Mouse (Mus musculus) MEL-GATA-1-ER (cell line): ENCODE data around the gene Hnf4a.

Source experiments
- DNase-seq: peaks from one replicate; pipeline ENCODE4 v3.0.0-alpha.2; 2012; ENCODE audit warnings: low read depth; ENCODE audit errors: extremely low read depth

Gene Hnf4a

DNA sequence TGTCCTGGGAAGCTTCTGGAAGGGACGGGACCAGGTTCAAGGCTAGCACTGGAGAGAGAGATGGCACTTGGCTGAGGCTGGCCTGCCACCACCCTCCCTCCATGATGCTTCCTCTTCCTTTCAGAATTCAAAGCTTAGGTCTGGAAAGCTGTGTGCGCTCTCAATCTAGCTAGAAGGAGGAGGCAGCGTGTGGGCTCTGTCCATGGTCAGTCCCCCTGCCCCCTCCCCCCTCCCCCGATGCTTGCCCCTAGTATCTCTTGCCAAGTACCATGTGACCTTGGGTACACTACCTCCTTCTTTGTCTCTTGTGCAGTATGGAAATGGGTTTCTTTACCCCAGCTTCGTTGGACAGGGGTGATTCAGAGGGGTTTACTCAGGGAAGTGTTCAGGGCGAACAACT, 42.2 kb downstream of the Hnf4a start:
- no peak for DNase-seq

DNA sequence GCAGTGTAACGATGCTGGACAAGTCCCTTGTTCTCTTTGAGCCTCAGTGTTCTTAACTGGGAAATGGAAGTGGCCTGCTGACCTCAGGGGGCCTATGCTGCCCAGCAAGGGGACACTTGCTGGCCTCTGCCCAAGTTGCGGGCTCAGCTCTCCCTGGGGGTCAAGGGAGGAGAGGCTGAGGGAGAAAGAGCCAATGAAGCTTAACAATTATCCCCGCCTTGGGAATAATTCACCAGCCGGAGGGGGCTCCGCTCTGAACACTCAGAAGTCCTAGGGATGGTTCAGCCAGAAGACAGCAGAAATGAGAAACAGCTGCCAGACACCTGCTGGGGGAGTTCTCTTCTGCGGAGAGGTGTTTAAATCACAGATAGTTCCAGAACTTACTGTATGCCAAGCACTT, 43.2 kb downstream of the Hnf4a start:
- no peak for DNase-seq

DNA sequence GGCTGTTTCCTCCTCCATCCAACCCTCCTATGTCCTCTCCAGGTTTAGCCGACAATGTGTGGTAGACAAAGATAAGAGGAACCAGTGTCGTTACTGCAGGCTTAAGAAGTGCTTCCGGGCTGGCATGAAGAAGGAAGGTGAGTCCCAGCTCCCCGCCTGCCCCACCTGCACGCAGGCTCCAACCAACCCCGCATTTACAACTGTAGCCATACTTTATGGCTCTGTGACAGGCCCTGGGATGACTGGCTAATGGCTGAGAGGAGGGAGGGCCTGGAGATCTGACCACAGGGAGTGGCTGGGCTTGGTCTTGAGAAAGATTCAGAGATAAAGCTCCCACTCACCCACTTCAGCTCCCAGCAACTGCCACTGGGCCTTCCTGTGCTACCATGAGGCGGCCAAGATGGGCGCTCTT, 45.9 kb downstream of the Hnf4a start:
- peak; percentile 68 for DNase-seq

DNA sequence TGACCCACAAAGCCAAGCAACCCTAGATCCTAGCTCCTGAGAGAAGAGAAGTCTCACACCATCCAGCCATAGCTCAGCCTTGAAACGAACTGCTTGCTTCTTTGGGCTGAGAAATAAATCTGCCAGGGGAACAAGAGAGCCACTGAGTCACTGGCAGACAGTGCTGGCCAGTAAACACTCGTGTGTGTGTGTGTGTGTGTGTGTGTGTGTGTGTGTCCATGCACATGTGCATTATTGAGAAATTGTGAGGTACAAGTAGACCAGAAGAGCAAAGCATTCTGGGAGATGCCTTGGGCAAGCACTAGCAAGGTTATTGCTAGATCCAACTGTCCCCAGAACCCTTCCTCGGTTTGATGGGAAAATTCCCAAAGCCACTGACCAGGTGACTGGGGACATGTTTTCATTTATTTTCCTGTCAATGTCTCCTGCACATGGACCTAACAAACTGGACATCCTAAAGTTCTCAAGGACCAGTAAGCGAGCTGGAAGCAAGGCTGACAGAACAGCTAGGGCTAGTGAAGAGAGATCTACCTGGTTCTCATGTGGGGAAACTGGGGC, 47.9 kb downstream of the Hnf4a start:
- no peak for DNase-seq

DNA sequence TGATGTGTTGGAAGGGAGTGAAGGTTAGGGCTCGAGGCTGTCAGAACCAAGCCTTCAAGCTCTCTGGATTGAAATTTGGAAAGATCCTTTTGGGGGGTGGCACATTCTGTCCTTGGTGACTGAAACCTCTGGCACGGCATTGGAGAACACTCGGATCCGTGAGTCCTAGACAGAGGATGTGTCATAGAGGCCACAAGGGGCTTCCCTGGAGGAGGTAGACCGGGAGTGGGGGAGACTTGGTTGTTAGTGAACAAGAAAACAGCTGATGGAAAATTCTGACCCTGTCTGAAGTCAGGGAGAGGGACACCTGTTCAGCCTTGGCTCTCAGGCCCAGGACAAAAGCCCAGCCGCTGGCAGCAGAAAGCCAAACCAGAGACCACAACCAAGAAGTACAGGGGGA, 48.4 kb downstream of the Hnf4a start:
- no peak for DNase-seq

DNA sequence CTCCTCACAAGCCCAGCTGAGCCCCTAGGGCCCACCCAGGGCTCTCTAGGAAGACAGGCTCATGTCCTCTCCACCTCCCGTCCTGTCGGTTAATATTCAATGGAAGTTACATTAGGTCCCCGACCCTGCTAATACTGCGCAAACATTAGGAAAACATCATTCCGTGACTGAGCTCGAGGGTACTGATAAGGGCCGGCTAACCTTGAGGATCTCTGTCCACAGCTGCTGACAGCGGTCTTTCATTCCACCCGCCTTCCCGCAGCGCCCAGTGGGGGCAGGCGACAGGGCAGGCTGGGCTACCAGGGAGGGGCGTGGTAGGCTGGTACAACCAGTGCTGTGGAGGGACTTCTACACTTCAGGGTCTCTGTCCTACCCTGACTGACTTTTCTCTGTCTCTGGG, 48.8 kb downstream of the Hnf4a start:
- DNase-seq, result no peak

DNA sequence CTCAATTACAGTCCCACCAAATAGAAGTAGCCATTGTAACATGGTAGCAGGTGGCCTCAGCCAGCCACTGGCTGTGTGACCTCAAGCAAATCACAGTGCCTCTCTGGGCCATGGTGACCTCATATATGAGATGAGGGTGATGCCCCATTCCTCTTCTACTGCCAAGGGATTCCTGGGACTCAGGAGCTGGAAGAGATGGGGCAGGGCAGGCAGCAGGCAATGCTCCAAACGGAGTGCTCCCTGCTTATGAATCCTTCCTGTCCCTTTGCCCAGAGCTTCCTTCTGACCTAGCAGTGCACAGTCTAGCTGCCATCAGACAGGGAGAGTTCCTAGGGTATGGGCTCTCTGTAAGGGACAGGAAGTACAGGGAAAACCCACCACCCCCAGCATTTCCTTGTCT, 51.9 kb downstream of the Hnf4a start:
- DNase-seq, result no peak

DNA sequence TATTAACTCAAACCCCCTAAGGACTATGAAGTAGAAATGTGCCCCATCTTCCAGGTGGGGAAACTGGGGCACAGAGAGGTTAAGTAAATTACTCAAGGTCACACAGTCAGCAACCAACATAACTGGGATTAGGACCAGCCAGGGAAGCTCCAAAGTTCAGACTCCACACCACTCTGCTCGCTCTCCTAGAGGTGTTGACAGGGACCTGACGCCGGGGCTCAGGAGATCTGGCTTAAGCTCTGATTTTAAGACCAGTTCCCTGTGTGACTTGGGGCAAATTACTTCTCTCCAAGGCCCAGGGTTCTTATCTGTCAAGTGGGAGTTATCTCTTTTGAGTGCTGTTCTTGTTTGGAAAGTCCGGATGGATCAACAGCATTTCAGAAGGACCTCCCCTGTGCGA, 52.6 kb downstream of the Hnf4a start:
- DNase-seq, result no peak

DNA sequence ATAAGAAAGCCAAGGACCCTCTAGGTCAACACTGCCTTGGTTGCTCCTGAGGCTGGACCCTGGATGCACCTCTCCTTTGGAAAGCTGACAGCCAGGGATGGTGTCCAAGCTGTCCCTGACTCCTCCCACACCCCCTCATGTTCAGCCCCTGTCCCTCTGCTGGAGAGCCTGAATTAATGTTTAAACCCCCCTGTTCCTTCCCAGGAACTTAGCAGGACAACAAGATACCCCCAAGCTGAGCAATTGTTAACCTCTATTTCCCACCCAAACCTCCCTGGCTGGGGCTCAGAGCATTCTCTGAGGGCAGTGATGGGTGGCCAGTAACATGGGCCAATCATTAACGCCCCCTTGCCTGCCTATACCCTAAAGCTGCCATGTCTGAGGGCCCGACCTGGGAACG, 53.6 kb downstream of the Hnf4a start:
- no peak for DNase-seq

DNA sequence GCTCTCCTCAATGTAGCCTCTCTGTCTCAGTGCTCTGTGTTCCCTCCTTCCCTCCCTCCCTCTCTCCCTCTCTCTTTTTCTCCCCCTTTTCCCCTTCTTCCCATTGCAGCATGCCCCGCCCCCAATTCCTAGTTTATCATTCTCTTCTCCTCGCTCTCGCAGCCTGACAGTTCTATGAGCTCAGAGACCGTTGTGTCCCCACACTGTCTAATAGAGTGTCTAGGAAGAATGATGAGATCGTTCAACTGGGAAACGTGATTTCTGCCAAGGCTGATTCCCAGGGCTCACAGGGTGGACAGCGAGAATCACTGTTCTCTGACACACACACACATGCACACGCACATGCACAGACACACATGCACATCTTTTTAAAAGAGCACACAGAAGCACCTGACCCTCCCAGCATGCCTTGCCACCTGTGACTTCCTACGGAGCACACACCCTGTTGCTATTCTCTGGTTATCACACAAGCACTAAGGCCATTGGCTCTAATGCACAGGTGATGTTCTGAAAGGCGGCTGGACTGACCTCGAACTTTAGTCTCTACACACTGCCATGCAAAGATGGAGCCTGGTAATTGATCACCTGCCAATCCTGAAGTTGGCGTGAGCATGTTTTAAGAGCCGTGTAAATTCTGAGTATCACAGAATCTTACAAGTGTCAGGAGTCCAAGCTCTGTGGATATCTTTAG, 54.8 kb downstream of the Hnf4a start:
- no peak for DNase-seq

DNA sequence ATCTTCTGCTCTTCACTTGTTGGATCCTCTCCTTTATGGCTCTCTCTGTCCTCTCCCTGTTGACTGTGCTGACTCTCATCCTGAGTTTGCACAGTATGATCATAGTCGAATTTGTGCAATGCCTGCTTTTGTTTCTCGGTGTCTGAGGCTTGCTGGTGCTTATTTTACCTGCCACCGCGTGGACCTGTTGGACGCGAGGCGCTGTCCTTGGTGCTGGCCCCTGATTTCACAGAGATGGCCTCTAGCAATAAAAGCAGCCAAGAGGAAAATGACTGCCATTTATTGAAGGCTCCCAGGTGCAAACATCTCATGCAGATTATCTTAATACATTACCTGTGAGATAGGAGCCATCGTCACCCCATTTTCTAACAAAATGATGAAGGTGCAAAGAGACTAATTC, 58.0 kb downstream of the Hnf4a start:
- DNase-seq, result no peak

DNA sequence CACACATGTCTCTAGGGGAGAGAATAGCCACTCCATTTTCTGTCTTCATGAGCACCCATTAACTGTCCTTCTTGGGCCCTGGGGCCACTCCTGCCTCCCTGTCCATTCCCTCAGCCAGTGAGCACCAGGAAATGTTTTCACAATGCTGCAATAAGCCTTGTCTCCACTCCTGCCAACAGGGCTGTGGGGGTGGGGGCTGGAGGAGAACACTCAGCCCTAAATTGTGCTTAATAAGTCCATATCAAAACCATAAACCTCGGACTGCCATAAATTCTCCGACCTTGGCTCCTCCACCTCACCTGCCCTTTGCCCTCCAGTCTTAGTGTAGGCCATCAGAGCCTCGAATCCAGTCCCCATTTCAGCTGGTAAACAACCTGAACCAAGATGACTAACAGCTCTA, 67.7 kb downstream of the Hnf4a start:
- no peak for DNase-seq

DNA sequence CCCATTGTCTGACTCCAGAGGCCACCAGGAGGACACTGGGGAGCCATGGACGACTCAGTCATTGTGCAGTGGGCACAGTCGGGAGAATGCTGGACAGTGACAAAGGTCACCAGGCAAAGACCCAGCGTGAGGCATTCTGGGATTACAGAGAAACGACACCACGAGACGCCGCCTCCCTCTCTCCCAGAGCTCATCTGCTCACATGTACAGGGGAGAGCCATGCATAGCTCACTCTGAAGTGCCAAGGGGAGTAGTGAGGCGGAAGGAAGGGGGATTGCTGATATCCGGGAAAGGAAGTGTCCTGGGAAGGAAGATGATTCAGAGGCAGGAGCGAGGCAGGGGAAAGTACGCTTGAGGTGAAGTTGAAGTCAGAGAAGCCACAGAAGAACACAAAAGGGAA, 68.6 kb downstream of the Hnf4a start:
- DNase-seq, result no peak

DNA sequence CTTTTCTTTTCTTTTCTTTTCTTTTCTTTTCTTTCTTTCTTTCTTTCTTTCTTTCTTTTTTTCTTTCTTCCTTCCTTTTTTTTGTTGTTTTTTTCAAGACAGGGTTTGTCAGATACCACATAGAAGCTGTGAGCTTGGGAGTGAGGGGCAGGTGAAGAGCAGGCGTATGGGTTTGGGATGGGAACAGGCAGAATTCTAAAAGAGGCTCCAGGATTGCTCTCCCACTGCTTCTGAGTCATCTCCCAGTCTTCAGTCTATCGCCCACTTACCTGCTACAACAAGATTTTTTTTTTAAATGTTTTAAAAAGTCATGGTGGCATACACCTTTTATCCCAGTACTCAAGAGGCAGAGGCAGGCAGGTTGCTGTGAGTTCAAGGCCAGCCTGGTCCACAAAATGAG, 71.4 kb downstream of the Hnf4a start:
- DNase-seq, result no peak

DNA sequence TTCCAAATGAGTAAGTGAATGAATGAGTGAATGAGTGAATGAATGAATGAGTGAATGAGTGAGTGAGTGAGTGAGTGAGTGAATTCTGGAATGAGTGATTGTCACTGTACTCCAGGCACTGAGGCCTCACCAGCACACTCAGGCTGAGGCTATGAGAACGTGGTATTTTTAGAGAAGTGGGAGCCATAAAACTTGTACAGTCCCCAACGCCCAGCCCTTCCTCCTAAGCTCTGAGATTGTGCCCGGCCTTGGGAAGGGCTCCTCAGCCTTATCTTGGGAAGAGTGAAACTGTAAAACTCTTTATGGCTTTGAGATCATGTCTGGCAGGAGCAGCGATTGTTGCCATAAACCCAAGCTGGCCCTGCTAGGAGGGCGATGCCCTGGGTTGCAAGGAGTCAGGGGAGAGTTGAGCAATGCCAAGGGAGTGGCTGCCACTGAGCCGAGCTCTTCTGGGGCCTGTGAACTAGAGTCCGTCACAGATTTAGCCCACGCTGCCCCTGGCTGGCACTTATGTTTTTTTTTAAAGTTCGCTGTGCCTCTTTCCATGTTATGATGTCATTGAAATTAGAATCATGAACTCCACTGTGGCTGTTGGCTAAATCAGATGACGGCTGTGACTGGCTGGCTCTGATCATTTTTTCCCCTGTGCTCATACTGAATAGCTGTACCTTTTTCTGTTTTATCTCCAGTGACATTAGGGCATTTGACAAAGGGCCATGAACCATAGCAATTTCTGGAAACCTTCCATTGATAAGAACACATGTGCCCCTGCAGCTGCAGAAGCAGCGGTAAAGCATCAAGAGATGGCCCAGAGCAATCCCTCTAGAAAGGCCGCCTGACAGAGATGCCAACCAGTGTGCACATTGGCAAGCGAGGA, 73.7 kb downstream of the Hnf4a start:
- no peak for DNase-seq

DNA sequence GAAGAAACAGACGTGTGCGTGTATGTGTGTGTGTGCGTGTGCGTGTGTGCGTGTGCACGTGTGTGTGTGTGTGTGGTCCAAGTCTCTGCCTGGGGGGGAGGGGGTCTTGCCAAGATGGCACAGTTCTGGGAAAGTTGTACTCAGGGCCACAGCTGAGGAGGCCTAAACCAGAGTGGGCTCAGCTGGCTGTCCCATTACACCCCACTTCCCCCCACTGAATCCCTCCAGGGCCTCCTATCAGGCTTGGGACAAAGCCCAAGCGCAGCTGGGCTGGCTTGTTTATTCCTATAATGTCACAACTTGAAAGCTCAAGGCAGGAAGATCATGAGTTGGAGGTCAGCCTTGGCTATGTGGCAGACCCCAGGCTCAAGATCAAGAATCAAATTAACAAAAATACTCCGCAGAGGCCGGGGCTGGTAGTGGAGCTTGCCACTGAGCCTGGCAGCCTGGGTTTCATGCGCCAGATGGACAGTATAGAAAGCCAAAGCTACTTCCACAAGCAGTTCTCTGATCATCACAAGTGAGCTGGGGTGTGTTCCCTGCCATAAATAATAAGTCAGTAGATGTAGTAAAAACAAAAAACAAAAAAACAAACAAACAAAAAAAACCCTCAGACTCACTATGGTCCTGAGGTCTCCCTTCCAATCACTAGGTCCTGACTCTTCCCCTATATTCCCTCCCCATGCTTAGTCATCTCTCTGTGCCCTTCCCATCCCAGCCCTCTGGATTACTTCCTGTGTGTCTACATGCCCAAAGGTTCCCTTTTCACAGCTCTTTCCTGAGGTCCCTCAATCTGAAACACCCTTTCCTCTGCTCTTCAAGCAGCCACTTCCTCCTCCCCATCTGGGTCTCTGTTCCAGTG, 76.8 kb downstream of the Hnf4a start:
- no peak for DNase-seq

DNA sequence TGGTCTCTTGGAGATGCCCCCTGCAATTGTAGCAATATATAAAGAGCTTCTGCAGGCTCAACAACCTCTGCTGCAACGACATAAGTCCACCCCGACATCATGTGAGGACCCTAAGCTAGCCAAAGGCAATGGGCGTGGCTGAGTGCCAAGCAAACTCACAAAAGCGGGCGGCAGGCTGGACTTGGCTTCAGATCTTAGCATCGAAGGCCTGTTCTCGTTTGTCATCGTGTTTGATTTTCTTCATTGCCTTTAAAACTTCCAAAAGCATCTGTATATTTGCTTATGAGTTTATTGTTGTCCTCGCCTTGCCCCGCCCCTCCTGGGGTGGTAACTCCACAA, 77.4 kb downstream of the Hnf4a start:
- no peak for DNase-seq

DNA sequence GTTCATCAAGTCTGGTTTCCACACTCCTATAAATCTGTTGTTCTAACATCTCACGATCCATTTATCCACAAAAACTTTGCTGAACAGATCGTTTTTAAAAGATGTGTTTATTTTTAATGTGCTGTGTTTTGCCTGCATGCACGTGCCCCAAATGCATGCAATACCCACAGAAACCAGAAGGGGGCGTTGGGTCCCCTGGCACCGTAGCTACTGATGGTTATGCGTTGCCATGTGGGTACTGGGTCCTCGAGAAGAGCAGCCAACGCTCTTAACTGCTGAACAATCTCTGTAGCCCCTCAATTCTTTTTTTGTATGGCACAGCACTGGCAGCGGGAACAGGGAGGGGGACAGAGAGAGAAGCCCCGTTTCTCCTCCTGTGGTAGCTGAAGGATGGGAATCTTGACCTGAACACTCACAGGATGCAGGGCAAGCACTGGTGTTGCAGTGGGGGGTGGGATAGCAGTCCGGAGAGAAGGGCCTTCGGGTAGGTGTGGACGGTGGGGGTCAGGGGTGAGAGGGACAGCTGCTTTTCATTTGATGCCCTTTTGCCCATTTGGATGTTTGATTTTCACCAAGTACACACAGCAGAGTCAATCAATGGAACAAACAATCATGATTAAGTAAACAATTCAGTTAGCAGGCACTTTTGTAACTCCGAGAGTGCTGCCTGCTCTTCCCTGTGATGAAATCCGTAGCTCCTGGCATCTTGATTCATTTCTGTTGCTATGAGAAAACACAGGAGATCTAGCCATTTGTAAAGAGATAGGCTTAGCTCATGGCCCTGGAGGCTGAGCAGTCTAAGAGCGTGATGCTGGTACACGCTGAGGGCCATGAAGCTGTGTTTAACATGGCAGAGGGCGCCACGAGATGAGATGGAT, 80.0 kb downstream of the Hnf4a start:
- DNase-seq, result no peak

DNA sequence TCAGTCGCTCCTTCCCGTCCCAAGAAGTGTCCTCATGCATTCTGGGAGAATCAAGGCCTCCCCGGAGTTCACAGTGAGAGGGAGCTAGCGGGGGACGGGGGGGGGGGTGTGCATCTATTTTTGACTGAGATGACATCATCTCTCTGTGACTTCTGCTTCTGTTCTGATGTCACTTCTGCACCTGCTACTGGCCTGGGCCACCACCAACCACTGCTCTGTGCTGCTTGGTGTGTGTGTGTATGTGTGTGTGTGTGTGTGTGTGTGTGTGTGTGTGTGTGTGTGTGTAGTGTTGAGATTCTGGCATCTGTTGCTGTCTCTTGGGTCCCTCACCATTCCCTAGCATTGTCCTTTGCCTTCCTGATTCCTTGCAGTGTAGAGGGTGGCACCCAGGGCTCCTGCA, 80.9 kb downstream of the Hnf4a start:
- no peak for DNase-seq

DNA sequence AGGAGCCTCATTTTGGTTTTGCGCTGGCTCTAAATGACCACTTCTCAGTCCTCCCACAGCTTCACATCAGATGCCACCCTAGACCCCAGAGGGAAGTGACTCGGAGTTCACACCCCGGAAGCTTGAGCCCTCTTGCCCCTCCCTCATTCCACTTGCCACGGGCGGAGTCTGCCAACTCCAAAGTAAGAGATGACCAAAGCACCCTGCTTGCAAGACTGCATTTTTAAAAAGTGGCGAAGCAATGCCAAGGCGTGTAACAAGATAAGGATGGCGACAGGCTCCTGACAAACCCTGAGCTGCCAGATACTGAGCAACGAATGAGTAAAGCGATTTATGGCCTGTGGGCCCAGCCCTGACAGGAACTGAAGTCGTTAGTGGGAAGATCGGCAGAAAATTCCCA, 83.6 kb downstream of the Hnf4a start:
- DNase-seq, result peak; percentile 60

DNA sequence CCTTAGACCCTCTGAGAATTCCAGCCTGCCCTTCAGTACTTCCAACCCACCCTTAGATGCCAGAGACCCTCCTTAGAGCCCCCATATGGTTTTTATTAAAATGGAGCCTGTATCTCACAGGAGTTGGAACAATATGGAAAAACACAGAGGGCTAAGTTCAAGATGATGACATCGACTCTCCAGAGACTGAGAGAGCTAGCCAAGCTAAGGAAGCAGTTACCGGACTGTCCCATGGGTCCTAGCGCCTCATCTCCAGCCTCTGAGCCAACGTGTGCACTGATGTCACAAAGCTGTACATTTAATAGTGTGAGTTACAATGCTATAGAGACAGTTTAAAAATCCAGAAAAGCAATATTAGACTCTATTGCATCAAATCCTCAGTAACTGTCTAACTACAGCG, 84.4 kb downstream of the Hnf4a start:
- no peak for DNase-seq
